Mouse (Mus musculus) lung, embryonic 14.5 days (tissue): ENCODE measurements around the gene Kdm2b. TPM values are rescaled to one million over a fixed set of nuclear protein-coding genes. Genes with fewer than 3 reads are reported as not detected.

ENCODE experiments used
- ATAC-seq: fragments of 200-750 bp; cut with Nextera tagmentation; 2 replicates; pipeline ENCODE4 v1.8.0; 2017; ENCODE audit warnings: mild to moderate bottlenecking, moderate TSS enrichment, moderate library complexity; ENCODE audit not compliant: insufficient read depth
- DNase-seq: peaks from one replicate; pipeline ENCODE4 v3.0.0-alpha.2; 2015
- H3K27ac ChIP-seq: fragments of 300-500 bp; sonication (generic); 2 replicates; pipeline ENCODE4 v1.5.1; 2014; ENCODE audit warnings: low read depth, mild to moderate bottlenecking, moderate library complexity
- H3K27me3 ChIP-seq: fragments of 300-500 bp; sonication (generic); 2 replicates; pipeline ENCODE4 v1.6.1; 2014; ENCODE audit warnings: low read length, control low read depth; ENCODE audit not compliant: insufficient read depth
- H3K36me3 ChIP-seq: fragments of 300-500 bp; sonication (generic); 2 replicates; pipeline ENCODE4 v1.6.1; 2014; ENCODE audit warnings: control low read depth; ENCODE audit not compliant: insufficient read depth
- H3K4me1 ChIP-seq: fragments of 300-500 bp; sonication (generic); 2 replicates; pipeline ENCODE4 v1.6.1; 2014; ENCODE audit warnings: antibody characterized with exemption, control low read depth; ENCODE audit not compliant: insufficient read depth
- H3K4me2 ChIP-seq: fragments of 300-500 bp; sonication (generic); 2 replicates; pipeline ENCODE4 v1.6.1; 2014; ENCODE audit warnings: mild to moderate bottlenecking
- H3K4me3 ChIP-seq: fragments of 300-500 bp; sonication (generic); 2 replicates; pipeline ENCODE4 v1.5.1; 2014; ENCODE audit warnings: low read depth, low read length
- H3K9ac ChIP-seq: fragments of 300-500 bp; sonication (generic); 2 replicates; pipeline ENCODE4 v1.6.1; 2014
- H3K9me3 ChIP-seq: fragments of 300-500 bp; sonication (generic); 2 replicates; pipeline ENCODE4 v1.6.1; 2016; ENCODE audit warnings: low read depth, low read length, control low read depth
- CTCF ChIP-seq: IDR thresholded peaks from 2 replicates; pipeline ENCODE4 v1.5.1; 2016; ENCODE audit warnings: antibody characterized with exemption, low read depth
- WGBS: fragments of 180-500 bp; shearing (Covaris S2); extraction: QIAGEN DNeasy Blood & Tissue Kit; methylation state at CpG from one replicate; pipeline ENCODE4 v1.1.7; 2014; 5-methylcytosine and 5-hydroxymethylcytosine counted together
- polyA plus RNA-seq: library from polyadenylated mRNA; unstranded; fragments of >200 nt; fragmentation: Nextera tagmentation; extraction: Ambion mirVana; gene quantifications from 2 replicates; pipeline ENCODE4 v1.2.1, GENCODE M21; 2014

The Kdm2b gene
- polyA plus RNA-seq, 1 experiment from 2014 or later, result 46.7 TPM

DNA sequence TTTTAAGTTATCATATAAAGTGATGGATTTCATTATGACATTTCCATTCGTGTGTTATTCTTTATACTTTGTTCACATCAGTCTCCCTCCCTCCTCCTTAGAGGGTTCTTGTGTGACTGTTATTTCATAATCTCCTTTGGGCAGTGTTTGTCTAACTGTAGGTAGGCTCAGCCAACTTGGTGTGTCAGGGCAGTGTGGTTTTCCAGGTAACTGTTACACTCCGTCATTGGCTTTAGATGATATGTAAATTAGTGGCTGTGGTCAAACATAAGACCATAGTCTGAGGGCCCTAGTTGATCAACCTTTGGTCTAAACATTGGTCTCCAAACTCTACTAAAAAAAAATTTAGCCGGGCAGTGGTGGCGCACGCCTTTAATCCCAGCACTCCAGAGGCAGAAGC, 30.8 kb upstream of the Kdm2b start:
- TF ChIP-seq CTCF, result no peak

DNA sequence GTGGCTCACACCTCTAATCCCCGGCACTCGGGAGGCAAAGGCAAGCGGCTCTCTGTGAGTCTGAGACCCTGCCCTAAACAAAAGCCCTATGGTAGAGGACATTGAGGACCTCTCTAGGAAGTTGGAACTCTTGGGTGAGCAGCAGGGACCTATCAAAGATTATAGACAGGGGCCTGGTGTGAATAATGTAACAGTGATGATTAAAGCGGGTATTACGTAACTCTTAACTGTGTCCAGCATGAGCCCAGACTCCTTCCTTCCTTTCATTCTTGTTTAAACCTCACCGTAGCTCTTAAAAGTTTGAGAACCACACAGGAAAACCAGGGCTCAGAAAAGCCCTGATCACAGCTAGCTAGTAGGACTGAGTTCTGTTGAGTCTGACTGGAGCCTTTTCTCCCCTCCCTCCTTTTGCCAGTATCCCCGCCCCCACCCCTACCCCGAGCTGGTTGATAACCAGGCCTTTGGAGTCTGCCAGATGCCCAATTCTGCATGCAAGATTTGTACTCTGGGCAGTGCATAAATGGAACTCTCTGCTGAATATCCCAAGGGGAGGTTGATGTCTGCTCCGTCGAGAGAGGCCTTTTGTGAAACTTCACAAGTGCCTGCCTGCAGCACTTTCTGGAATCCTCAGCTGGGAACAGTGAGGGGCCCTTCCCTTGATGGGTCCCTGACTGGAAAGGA, 29.9 kb upstream of the Kdm2b start:
- ATAC-seq (no peak), DNase-seq (peak; percentile 40)
- H3K9ac ChIP-seq, result peak overlapping the region; percentile 9; the same call in 1 of the 2 replicates
- no peak for TF ChIP-seq CTCF
- no peaks in the 10 kb centered on the region for H3K36me3 ChIP-seq
- H3K4me1 ChIP-seq, result peaks cover 14% of the 10 kb centered on the region
- WGBS, result 40% methylated on average over 10 of the region's 10 CpGs
- H3K27ac ChIP-seq, result no peak overlapping the region; the same call in 1 of the 2 replicates
- H3K4me3 ChIP-seq, result no peak overlapping the region
- H3K27me3 ChIP-seq, result no peaks in the 10 kb centered on the region
- H3K4me2 ChIP-seq, result no peak overlapping the region
- H3K9me3 ChIP-seq, result no peaks in the 10 kb centered on the region

More for the DNA sequence above, 30.8 kb upstream of the Kdm2b start:
- 87% methylated on average over 5 of the region's 5 CpGs for WGBS
- Histone ChIP-seq H3K4me1 (peaks cover 12% of the 10 kb centered on the region; the same call in 1 of the 2 replicates), H3K27me3 (no peaks in the 10 kb centered on the region), H3K4me3 (no peak overlapping the region), H3K9ac (no peak overlapping the region), H3K36me3 (no peaks in the 10 kb centered on the region), H3K27ac (no peak overlapping the region), H3K4me2 (no peak overlapping the region), H3K9me3 (no peaks in the 10 kb centered on the region)
- no peak for ATAC-seq
- no peak for DNase-seq

DNA sequence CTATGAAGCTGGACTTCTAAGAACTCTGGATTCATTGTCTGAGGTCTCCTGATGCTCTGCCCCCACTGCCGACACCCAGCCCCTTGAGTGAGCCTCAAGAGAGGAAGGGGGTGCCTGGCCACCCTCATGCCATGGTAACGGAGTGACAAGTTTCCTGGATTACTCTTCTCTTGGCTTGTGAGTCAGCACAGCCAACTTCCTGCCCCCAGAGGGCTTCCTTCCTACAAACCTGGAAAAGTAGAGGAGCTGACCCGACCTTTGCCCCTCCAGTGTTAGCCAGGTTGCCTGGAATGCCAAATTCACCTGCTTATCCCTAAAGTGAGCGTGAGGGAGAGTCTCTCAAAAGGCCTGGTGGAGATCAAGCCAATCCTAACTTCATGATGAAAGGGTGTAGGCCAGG, 27.9 kb upstream of the Kdm2b start:
- ATAC-seq (no peak), DNase-seq (no peak)
- Histone ChIP-seq H3K36me3 (no peaks in the 10 kb centered on the region), H3K9ac (no peak overlapping the region), H3K4me1 (peaks cover 16% of the 10 kb centered on the region), H3K4me3 (no peak overlapping the region), H3K27ac (no peak overlapping the region), H3K9me3 (no peaks in the 10 kb centered on the region), H3K27me3 (no peaks in the 10 kb centered on the region), H3K4me2 (peak overlapping the region; percentile 84; the same call in 1 of the 2 replicates)
- no peak for TF ChIP-seq CTCF
- 56% methylated on average over 4 of the region's 4 CpGs for WGBS

DNA sequence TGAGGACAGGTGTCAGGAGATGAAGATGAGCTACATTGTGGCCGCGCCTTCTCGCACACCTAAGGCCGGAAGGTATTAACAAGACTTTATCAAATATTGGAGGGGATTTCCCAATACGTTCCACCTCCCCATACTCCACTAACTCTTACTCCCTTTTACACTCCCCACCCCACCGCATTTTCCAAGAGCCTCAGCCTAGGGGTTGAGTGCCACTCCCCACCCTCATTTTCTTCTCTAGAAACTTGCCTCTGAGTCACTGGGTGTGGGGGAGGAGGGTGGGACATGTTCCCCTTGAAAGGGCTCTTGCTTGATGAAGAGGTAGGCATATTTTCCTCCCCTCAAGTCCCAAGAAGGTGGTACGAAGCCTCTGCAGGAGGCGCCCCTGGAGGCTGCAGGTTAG, 26.3 kb upstream of the Kdm2b start:
- ATAC-seq, result no peak
- Histone ChIP-seq H3K27me3 (no peaks in the 10 kb centered on the region), H3K36me3 (no peaks in the 10 kb centered on the region), H3K9ac (peak overlapping the region; percentile 72), H3K4me3 (peak overlapping the region; percentile 74), H3K4me1 (peaks cover 16% of the 10 kb centered on the region), H3K27ac (0 out of 2 replicates have a peak overlapping the region, but pooled peaks have one; percentile 94), H3K9me3 (no peaks in the 10 kb centered on the region), H3K4me2 (peak overlapping the region; percentile 84)
- DNase-seq, result peak; percentile 20
- no peak for TF ChIP-seq CTCF
- WGBS, result 21% methylated on average over 8 of the region's 8 CpGs

DNA sequence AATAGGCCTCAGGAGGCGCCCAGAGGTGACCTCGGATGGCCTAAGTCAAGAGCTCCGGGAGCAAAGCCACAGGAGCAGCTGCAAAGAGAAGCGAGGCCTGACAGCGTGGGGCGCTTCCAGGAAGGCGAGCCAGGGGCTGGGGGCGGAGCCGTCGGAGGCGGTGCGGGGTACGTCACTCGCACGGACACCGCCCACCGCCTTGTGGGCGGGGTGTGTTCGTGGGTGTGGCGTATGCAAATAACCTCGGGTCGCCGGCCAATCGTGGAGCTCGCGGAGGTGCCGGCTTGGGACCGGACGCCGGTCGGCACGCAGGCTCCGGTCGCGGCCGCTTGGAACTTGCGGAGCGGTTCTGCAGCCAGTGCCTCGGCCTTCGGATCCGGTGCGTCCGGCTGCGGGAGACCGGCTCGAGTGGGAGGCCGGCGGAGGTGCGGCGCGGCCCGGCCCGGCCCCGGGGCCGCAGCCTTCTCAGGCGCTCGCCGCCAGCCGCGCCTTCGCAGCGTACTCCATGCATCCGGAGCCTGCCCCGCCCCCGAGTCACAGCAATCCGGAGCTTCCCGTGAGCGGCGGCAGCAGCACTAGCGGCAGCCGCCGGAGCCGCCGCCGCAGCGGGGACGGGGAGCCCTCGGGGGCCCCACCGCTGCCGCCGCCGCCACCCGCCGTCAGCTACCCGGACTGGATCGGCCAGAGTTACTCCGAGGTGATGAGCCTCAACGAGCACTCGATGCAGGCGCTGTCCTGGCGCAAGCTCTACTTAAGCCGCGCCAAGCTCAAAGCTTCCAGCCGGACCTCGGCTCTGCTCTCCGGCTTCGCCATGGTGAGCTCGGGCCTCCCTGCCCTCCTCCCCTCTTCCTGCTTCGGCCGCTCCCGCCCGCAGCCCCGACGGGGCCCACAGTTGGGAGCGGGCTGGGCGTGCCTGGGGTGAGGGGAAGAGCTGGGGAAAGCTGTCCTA, 25.4 kb upstream of the Kdm2b start, which contains the start of gene Orai1:
Gene Orai1, plus strand, starts transcription at position 322 of the 949 bp plus-strand sequence.
- Histone ChIP-seq H3K4me1 (peaks cover 16% of the 10 kb centered on the region), H3K9ac (peak within 1 kb of the TSS; percentile 72), H3K4me3 (peak within 1 kb of the TSS; percentile 74), H3K4me2 (peak within 1 kb of the TSS; percentile 84), H3K36me3 (no peaks in the 10 kb centered on the region), H3K27me3 (no peaks in the 10 kb centered on the region), H3K9me3 (no peaks in the 10 kb centered on the region), H3K27ac (peak within 1 kb of the TSS; percentile 94)
- peak; percentile 99 for DNase-seq
- WGBS, result under 1% methylated on average over 104 of the region's 106 CpGs
- peak; percentile 92 for ATAC-seq
- 0 out of 2 replicates have a peak, but pooled peaks have one; percentile 22 for TF ChIP-seq CTCF

DNA sequence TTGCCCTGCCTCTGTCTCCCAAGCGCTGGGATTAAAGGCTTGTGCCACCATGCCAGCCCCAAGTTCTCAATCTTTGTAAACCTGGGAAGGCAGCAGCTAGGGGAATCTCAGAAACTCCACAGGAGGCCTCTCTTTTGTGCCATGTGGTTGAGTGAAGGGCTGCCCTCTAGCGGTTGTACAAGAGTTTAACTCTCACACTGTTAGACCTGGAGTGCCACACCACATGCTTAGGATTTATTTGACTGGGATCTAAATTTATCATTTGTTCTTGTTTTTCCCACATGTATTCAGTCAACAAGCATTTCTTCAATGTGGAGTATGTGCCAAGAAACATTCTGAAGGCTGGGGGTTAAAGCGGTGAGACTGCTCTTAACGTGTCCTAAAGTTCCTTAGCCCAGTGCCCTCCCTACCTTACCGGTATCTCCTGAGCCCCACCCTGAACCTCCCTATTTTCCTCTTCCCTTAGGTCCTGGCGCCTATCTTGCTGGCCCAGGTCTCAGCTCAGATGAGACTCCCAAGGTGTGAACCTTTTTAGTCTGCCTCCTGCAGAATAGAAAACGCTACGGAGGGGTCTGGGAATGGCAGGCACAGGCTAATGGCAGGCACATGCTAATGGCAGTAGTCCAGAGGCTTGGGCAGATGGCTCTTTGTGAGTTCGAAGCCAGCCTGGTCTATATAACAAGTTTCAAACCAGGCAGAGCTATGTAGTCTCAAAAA, 24.1 kb upstream of the Kdm2b start:
- 56% methylated on average over 9 of the region's 9 CpGs for WGBS
- TF ChIP-seq CTCF, result peak; percentile 80
- H3K4me3 ChIP-seq, result no peak overlapping the region
- H3K36me3 ChIP-seq, result no peaks in the 10 kb centered on the region
- ATAC-seq, result no peak
- peaks cover 16% of the 10 kb centered on the region for H3K4me1 ChIP-seq
- no peak overlapping the region for H3K4me2 ChIP-seq
- no peak overlapping the region for H3K9ac ChIP-seq
- H3K9me3 ChIP-seq, result no peaks in the 10 kb centered on the region
- H3K27ac ChIP-seq, result no peak overlapping the region
- peak; percentile 87 for DNase-seq
- H3K27me3 ChIP-seq, result no peaks in the 10 kb centered on the region
